Mouse (Mus musculus): ENCODE data around the gene Plac9a. TPM values are rescaled to one million over a fixed set of nuclear protein-coding genes. Genes with fewer than 3 reads are reported as not detected.
"Not testable (repeated sequence)": the region's sequence is repeated elsewhere in the genome, so short reads cannot be mapped to it uniquely, and the experiment has no call there.

The Plac9a gene
- total RNA-seq, 2 experiments from 2014 or later = 1.2 TPM; not detected in 1

DNA sequence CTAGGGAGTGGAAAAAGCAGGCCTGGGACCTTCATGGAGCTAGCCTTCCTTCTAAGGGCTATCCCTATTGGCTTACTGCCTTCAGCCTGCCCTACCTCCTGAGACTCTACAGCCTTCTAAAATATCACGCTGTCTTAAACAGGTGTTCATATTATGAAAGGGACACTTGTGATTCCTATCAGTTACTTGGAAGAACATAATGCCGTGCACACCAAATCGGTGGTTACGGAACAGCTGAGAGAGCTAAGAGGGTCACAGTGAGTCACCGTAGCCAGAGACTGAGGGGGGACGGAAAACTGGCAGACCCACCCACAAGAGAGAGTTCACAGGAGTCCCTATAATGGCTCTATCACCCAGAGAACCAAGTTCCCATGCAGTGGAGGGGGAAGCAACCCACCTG is 36.5 kb downstream of the Plac9a start:
- DNase-seq (ENCODE audit: extremely low spot score in 1 of 2, low spot score in 1 of 2) = no peak

DNA sequence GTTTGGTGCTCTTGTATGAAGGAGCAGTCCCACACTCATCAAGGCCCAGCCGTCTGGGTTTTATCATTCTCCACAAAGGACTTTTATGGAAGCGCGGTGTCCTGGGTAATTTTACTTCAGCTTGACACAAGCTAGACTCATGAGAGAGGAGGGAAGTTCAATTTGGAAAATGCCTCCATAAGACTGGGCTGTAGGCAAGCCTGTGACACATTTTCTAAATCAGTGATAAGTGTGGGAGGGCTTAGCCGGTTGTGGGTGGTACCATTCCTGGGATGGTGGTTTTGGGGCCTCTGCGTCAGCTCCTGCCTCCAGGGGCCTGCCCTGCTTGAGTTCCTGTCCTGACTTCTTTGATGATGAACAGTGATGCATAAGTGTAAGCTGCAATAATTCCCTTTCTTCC is 37.6 kb downstream of the Plac9a start:
- DNase-seq (ENCODE audit: extremely low spot score in 1 of 2, low spot score in 1 of 2) = no peak

DNA sequence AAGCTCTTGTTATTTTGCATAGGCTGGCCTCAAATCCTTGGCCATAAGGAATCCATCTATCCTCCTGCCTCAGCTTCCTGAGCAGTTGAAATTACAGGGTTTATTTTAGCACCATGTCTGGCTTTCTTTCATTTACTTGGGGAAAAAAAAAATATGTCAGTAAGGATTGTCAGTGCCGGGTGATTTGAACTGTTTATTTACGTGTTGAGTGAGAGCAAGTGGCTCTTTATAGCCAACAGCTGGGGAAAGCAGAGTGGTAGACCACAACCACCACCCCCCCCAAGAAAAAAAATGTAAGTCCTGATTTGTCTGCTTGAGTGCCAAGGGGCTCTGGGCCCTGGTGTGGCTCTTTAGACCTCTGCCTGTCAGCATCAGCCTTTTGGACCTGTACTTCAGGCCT is 39.2 kb downstream of the Plac9a start:
- DNase-seq (ENCODE audit: extremely low spot score in 1 of 2, low spot score in 1 of 2) = no peak

DNA sequence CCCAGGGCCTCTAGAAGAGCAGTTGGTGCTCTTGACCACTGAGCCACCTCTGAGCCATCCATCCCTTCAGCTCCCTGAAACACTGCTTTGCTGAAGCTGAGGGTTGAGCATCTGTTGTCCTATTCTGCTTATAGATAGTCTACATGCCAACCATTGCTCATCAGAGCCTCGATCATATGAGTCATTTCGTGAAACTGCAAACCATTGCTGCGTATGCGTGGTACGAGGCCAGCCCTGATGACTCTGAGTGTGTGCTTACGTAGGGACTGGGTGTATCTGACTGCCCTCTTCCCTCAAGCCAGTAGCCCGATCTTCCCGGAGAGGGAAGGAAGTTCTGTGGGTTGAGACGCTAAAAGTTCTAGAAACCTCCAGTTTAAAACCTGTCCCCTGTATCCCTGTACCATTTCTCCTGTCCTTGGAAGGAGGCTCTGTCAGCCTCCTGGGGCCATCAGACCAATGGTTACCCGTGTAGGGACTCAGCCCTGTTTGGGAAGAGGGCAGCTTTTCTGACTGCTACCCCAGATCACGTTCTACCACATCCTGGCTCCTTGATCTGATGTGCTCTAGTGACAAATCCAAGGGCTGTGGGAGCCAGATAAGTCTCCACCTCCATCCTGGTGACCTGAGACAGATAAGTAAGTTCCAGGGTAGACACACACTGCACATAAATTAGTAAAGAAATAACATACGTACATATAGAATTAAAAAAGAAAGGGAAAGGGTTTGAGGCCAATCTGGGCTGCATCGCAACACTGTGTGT is 40.9 kb downstream of the Plac9a start:
- DNase-seq (ENCODE audit: extremely low spot score in 1 of 2, low spot score in 1 of 2) = no peak

DNA sequence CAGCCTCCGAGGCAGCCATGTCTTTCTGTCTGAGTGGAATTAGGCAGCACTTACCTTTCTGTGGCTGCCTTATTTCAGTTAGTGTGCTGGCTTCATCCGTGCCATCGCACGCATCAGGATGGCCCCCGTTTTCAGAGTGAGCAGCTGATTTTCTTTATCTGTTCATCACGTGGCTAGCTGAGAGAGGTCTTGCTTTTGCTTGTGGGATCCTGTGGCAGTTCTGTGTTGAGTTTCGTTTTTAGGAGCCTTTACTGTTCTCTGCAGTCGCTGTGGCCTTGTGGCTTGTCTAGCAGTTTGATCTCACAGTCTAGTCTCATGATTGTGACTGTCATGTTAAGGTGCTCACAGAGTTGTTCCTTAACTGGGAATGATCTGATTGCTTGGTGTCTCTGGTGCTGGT is 45.0 kb downstream of the Plac9a start:
- DNase-seq (ENCODE audit: extremely low spot score in 1 of 2, low spot score in 1 of 2) = no peak

DNA sequence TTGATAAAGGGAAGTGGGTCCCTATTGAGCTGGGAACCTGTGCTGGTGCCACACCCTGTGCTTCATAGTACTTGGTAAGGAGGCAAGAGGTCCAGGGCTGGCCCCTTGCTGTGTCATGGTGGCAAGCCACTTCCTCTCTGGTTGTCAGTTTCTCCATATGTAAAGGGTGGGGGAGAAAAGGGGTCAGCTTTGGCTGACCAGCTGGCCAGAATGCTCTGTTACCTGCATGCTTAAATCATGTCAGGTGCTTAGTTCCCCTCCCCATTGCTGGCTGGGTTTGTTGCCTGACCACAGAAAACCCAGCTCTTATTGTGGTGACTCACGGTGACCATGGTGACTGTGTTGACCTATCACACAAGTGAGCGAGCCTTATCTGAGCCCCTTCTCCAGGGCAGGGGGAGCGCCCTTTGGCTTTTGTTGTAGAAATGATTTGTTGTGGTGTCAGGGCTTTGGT is 45.7 kb downstream of the Plac9a start:
- no peak for DNase-seq (ENCODE audit: extremely low spot score in 1 of 2, low spot score in 1 of 2)

DNA sequence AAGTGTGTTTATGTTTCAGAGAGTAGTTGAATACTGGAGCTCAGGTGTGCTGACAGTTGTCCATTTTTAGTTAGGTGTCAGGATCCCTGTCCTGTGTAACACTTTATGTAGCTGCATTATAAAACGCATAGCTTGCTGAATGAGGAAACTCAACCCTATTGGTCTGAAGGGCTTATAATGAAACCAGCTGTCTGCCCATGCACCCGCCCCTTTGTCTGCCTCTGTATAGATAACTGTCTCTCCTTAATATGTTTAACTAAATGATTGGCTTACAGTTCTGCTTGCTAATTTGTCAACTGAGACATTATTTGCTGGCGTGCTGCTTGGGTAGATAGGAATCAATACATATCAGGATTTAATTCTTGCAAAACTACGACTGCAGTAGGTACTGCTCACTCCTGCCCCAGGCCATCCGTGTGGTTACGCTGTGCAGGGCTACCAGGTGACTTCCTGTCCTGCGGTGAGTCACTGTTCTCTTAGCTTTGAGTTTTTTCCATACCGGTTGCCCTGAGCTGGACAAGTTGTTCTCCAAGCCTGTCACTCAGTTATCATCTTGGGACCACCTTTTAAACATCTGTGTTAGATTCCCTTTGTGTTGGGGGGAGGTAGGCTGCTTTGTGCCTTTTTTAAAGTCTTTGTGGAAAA is 47.5 kb downstream of the Plac9a start:
- DNase-seq (ENCODE audit: extremely low spot score in 1 of 2, low spot score in 1 of 2) = no peak

DNA sequence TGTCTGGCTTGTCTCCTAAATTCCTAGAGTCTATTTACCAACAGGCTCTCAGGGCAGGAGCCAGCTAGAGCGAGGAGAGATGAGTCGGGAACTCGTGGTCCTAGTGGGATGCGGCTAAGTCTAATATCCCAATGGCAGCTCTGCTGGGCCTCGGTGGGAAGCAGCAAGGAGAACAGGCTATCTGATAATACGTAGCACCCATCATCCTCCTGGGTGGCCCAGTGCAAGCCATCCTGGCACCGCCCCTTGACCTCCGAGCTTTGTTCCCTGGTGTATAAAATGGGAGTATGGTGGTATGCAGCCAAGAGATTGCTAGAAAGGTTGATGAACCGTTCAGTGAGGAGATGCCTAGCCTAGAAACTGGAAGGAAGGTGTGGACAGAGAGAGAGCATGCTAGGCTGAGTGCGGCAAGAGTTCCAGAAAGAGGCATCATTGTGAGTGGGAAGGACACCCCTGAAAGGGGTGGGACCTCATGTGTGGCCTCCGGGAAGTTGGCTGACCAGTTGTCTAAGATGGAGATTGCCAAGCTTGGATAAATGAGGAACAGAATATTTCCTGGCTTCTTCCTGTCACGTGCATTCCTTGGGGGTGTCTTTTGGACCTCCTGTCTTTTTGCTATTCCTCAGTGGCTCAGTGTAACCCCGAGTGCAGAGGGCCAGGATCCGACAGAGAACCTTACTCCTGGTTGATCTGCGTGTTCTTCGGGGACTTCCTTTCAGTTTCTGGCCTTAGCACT is 49.0 kb downstream of the Plac9a start:
- no peak for DNase-seq (ENCODE audit: extremely low spot score in 1 of 2, low spot score in 1 of 2)

DNA sequence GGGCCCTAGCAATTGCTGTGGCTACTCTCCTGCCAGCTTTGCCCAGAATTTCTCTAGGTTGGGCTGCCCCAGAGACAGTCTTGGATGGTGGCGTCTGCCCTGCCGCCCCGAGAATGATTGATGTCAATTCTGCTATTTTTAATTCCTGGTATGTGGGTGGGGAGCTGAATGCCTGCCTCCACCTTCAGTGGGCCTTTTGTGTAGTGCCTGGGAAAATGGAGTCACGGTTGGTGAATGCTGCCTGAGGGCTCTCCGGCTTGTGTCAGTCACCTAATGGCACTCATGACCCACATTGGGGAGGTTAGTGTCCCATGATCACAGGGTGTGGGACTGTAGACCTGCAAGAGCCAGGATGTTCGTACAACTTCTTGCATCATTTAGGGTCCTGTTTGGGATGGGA is 49.6 kb downstream of the Plac9a start:
- DNase-seq (ENCODE audit: extremely low spot score in 1 of 2, low spot score in 1 of 2) = no peak

DNA sequence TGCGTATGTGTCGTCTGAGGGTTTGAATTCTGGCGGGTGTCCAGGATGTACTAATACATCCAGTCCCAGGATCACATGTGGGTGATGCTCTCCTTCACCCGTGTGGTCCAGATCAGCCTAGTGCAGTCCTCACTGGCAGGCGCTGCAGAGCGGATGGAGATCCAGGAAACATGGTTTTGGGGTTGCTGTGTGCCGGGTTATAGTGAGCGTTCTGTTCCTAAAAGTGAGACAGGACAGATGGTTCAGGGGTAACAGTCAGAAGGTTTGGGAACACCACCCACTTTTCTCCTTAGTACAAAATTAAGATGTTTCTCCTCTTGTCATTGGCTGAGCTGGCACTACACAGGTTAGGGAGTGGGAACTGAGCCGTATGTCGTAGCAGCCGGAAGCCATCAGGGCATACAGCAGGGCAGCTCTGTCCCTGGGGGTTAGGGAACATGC is 50.8 kb downstream of the Plac9a start:
- DNase-seq (ENCODE audit: extremely low spot score in 1 of 2, low spot score in 1 of 2) = no peak

DNA sequence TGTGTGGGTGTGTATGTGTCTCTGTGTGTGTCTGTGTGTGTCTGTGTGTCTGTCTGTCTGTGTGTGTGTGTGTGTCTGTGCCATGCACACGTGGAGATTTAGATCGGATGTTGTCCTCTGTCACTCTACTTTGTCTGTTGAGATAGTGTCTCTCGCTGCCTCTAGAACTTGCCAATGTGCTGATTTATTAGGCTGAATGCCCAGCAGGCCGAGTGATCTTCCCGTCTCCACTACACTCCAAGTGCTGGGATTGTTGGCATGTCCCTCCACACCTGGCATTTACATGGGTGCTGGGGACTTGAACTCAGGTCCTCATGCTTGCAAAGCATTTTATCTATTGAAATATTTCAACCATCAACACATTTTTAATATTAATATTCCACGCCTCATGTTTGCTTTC is 51.7 kb downstream of the Plac9a start:
- DNase-seq (ENCODE audit: extremely low spot score in 1 of 2, low spot score in 1 of 2) = no peak

DNA sequence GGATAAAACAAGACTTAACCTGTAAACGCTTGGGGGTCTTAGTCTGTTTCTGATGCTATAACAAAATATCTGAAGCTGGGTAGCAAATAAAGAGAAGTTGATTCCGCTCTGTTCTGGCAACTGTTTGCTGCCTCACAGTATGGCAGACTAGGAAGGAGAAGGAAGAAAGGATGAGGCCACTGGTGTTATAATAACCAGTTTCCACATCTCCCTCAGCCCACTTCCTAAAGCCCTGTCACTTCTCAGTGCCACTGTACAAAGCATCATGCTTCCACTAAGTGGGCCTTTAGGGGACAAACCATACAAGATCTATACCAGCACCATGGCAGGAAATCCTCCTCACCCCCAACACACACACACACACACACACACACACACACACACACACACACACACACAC is 52.5 kb downstream of the Plac9a start:
- DNase-seq (ENCODE audit: extremely low spot score in 1 of 2, low spot score in 1 of 2) = no peak

DNA sequence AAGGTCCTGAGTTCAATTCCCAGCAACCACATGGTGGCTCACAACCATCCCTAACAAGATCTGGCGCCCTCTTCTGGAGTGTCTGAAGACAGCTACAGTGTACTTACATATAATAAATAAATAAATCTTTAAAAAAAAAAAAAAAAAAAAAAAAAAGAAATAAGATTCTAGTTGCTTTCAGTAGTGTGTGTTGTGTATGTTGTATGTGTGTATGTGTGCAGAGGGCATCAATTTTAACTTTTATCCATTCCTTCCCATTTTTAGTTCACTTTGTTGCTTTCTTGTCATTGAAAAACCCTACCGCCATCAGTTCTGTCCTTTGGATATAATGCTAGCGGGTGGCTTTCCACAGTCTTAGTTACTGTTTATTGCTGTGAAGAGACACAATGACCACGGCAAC is 54.2 kb downstream of the Plac9a start:
- not testable (repeated sequence) for DNase-seq (ENCODE audit: extremely low spot score in 1 of 2, low spot score in 1 of 2)

DNA sequence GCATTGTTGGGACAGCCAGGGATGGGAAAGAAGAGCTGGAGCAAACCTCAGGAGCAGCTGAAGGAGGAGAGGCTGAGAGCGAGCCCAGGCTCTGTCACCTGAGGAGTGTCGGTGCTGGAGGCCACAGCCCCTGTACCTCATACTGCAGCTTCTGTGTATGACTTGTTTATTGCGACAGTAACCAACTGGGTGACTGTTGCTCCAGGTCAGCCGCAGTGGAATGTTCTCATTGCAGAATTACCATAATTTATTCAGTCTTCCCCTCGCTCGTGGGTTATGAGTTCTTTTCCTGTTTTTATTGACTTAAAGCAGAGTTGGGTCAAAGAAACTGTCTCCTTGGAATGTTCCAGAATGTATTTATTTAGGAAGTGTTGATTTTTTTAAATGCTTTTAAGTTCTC is 54.7 kb downstream of the Plac9a start:
- no peak for DNase-seq (ENCODE audit: extremely low spot score in 1 of 2, low spot score in 1 of 2)

DNA sequence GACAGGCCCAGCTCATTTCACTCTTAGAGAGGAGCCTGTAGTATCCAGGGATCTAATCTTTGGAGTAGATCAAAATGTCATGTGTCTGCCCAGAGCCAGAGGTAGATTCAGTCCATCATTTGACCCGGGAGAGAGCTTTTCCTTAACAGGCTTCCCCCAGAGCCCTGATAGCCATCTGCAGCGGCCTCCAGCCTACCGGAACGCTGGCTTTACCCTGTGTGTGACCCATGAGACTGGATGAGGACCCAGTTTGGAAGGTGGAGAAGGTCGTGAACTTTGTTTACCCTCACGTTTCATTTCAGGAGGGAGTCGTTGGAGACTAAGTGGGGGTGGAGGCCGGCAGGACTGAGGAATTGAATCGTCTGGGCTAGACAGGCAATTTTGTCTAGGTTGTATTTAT is 55.2 kb downstream of the Plac9a start:
- DNase-seq (ENCODE audit: extremely low spot score in 1 of 2, low spot score in 1 of 2) = no peak

DNA sequence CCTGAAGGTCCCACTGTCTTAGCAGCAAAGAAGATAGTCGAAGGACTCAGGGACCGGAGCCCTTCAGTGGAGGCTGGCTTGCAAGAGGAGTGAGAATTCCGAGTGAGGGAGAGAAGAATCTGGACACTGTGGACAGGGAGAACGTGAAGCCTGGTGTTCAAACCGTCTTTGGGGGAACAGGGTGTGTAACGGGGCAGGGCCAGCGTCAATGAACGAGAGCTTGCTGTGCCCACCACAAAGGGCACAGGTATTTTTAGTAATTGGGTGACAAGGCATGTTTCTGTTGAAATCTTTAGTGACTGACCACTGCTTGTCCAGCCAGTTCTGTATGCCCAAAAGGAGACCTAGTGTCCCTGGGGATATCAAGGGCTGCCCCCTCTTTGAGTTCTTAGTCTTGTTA is 56.4 kb downstream of the Plac9a start:
- DNase-seq (ENCODE audit: extremely low spot score in 1 of 2, low spot score in 1 of 2) = no peak

DNA sequence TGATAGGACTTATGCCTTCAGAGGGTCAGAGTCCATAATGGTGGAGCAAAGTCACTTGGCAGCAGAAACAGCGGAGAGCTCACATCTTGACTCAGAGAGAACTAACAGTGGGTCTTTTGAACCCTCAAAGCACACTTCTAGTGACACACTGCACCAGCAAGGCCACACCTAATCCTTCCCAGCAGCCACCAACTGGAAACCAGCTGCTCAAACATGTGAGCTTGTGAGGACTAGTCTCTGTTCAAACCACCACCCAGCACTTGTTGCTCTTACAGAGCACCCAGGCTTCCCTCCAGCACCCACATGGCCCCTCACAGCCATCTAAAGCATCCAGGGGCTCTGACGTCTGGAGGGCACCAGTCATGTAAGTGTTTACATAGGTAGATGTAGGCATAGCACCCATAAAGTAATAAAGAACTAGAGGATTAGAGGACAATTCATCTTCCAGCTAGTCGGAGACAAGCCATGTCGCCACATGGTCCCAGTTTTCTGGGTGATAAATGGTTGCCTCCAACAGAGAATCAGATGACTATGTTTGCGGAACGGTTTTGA is 57.0 kb downstream of the Plac9a start:
- no peak for DNase-seq (ENCODE audit: extremely low spot score in 1 of 2, low spot score in 1 of 2)

DNA sequence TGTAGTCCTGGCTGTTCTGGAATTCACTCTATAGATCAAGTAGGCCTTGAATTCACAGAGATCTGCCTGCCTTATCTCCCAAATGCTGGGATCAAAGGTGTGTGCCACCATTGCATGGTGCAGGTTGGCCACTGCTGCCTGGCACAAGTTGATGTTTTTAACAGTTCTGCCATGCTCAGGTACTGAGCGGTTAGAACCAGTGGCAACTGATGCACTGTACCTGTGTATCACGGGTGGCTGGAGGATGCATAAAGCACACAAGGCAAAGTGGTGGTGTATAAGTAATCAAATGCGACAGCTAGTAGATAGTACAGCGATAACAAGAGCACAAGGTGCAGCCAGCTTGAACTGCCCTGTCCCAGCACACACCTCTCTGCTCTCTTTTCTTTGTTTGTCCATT is 58.5 kb downstream of the Plac9a start:
- DNase-seq (ENCODE audit: extremely low spot score in 1 of 2, low spot score in 1 of 2) = no peak

DNA sequence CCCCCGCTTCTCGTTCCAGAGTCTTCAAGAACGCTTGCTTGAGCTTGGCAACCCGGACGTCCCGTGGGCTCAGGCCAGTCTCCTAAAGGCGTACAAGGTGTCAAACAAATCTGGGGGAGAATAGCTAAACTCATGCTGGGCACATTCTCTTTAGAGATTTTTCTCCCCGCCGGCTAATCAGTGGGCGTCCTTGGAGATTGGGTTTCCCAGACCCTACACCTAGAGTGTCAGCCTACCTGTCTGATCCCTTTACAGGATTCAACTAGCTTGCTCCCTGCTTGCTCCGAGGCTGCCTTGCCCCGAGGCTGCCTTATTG is 60.3 kb downstream of the Plac9a start:
- no peak for DNase-seq (ENCODE audit: extremely low spot score in 1 of 2, low spot score in 1 of 2)

DNA sequence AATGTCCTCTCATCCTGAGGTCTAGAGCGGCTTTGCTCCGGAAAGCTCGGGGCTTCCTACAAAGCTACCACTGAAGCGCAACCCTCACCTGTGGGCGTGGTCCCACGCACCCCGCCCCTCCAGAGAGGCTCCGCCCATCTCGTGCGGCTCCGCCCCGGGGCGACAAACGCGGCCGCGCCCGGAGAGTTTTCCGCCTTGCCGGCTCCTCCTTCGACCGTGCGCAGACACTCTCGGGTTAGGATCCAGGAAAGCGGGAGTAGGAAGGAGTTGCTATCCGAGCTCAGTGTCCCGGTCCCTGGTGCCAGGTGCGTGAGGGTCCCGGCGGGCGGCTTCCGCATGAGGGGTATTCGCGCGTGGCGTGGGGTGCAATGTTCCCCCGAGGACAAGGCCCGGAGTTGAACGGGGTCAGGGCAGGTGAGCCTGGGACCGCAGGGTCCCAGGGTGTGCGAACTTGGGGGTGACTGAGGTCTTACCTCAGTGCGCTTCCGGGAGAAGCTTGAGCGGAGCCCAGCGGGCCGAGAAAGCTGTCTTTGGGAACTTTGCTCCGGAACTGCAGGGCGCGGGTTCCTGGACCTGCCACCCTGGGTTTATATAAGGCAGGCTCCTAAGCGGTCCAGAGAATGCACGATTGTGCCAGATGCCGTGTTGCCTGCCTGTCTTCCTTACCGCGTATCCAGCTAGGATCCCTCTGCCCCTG is 60.8 kb downstream of the Plac9a start, which contains the start of gene Anxa11:
Gene Anxa11, plus strand, starts transcription at position 166 of the 697 bp plus-strand sequence.
- peak; percentile 46 to 64 for DNase-seq (ENCODE audit: extremely low spot score in 1 of 2, low spot score in 1 of 2)

DNA sequence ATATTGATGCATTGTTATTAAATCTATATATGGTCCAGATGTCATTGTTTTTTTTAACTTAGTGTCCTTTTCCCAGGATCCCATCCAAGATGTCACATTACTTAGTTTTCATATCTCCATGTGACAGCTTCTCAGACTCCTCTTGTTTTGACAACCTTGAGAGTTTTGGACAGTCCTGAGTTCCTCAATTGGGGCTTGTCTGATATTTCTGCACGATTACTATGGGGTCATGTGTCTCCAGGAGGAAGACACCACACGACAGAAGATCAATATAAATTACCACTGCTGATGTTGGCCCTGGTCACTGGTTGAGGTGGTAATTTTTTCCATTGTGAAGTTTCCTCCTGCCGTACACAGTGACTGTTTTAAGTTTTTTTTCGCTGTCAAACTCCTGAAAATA is 61.3 kb downstream of the Plac9a start:
- DNase-seq (ENCODE audit: extremely low spot score in 1 of 2, low spot score in 1 of 2) = no peak
